In genomic region chr15:83832265-83832664, GRCm38 (mm10) we compare ENCODE assay signal across 32 mouse cellular contexts. TPM values are rescaled to one million over a fixed set of nuclear protein-coding genes. Genes with fewer than 3 reads are reported as not detected.
DNase-seq lines count a peak whose midpoint lies in the region; ATAC-seq and TF ChIP-seq lines count a peak whose summit lies in the region.
"Had no signal": no experiment of that assay in that cellular context is flagged by ENCODE, and none has a peak within 500 bp of the region (broad histone marks: within the 10 kb centered on the region; RNA-seq: fewer than 3 reads in every experiment).

No protein-coding gene starts in this region.

- TF ChIP-seq CTCF in forebrain, postnatal 0 days (IDR thresholded peaks at IDR 0.05; ENCODE audit: low read depth) = no peak

- no peak for DNase-seq in forebrain, embryonic 10.5 days (ENCODE audit: extremely low spot score, low spot score)
- DNase-seq in brain, adult 2 months (ENCODE audit: low read depth, low spot score) = peak; percentile 71
- peak; percentile 48 for DNase-seq in forebrain, embryonic 14.5 days (ENCODE audit: low spot score)
- DNase-seq in forebrain, postnatal 0 days = peak; percentile 29
- DNase-seq in left cerebral cortex, adult 8-10 months (ENCODE audit: low spot score in 2 of 2) = no peak
- DNase-seq: adrenal gland, postnatal 10 days; adrenal gland, postnatal 36 days; B cell, adult 2 months; cerebellum, adult 11-12 months; cerebellum, adult 8-10 months; cerebellum, postnatal 10 days; cerebellum, postnatal 36 days; embryo, embryonic 11 days; gastrocnemius, postnatal 25 days; heart, adult 18-20 months; heart, postnatal 10 days; heart, postnatal 36 days had no signal

- no peak overlapping the region for H3K4me3 ChIP-seq in forebrain, embryonic 13.5 days
- no peak overlapping the region for H3K4me3 ChIP-seq in forebrain, embryonic 10.5 days
- no peak overlapping the region for H3K4me3 ChIP-seq in forebrain, embryonic 14.5 days (ENCODE audit: low read depth, low read length)
- no peak overlapping the region for H3K4me3 ChIP-seq in forebrain, postnatal 0 days (ENCODE audit: low read depth, low read length)
- H3K4me3 ChIP-seq: embryonic facial prominence, embryonic 10.5 days; embryonic facial prominence, embryonic 13.5 days; erythroblast, embryonic 14.5 days; heart, embryonic 12.5 days; heart, embryonic 15.5 days; hindbrain, embryonic 10.5 days; hindbrain, embryonic 13.5 days; intestine, embryonic 15.5 days had no signal

- WGBS in forebrain, embryonic 13.5 days = 65% methylated on average over 6 of the region's 6 CpGs
- 70% methylated on average over 6 of the region's 6 CpGs for WGBS in forebrain, embryonic 10.5 days
- WGBS in forebrain, embryonic 14.5 days = 64% methylated on average over 6 of the region's 6 CpGs
- WGBS in forebrain, postnatal 0 days = 46% methylated on average over 6 of the region's 6 CpGs

- no peaks in the 10 kb centered on the region for H3K9me3 ChIP-seq in forebrain, embryonic 13.5 days (replicated peaks)
- H3K9me3 ChIP-seq in forebrain, embryonic 10.5 days = peaks cover 9% of the 10 kb centered on the region; the same call in 1 of the 2 replicates
- no peaks in the 10 kb centered on the region for H3K9me3 ChIP-seq in forebrain, embryonic 14.5 days (replicated peaks; ENCODE audit: control insufficient read depth, low read length)
- no peaks in the 10 kb centered on the region for H3K9me3 ChIP-seq in forebrain, postnatal 0 days (ENCODE audit: low read length)
- H3K9me3 ChIP-seq: embryonic facial prominence, embryonic 13.5 days; heart, embryonic 12.5 days; heart, embryonic 15.5 days; hindbrain, embryonic 10.5 days; hindbrain, embryonic 13.5 days; intestine, embryonic 15.5 days had no signal

- no peak overlapping the region for H3K9ac ChIP-seq in forebrain, embryonic 13.5 days
- no peak overlapping the region for H3K9ac ChIP-seq in forebrain, embryonic 14.5 days (ENCODE audit: low read length)
- no peak overlapping the region for H3K9ac ChIP-seq in forebrain, postnatal 0 days
- H3K9ac ChIP-seq: embryonic facial prominence, embryonic 13.5 days; heart, embryonic 12.5 days; heart, embryonic 15.5 days; hindbrain, embryonic 13.5 days; intestine, embryonic 15.5 days had no signal

- H3K4me1 ChIP-seq in forebrain, embryonic 13.5 days = peaks cover 12% of the 10 kb centered on the region
- no peaks in the 10 kb centered on the region for H3K4me1 ChIP-seq in forebrain, embryonic 10.5 days
- no peaks in the 10 kb centered on the region for H3K4me1 ChIP-seq in forebrain, embryonic 14.5 days (ENCODE audit: control insufficient read depth, insufficient read depth, low read length)
- H3K4me1 ChIP-seq in forebrain, postnatal 0 days (ENCODE audit: insufficient read depth) = peaks cover 31% of the 10 kb centered on the region
- H3K4me1 ChIP-seq: embryonic facial prominence, embryonic 10.5 days; embryonic facial prominence, embryonic 13.5 days; heart, embryonic 12.5 days; heart, embryonic 15.5 days; hindbrain, embryonic 10.5 days; intestine, embryonic 15.5 days had no signal

- H3K27ac ChIP-seq in forebrain, embryonic 13.5 days = peak overlapping the region; percentile 15
- no peak overlapping the region for H3K27ac ChIP-seq in forebrain, embryonic 10.5 days
- 0 out of 2 replicates have a peak overlapping the region, but pooled peaks have one; percentile 18 for H3K27ac ChIP-seq in forebrain, embryonic 14.5 days (ENCODE audit: low read depth, low read length)
- H3K27ac ChIP-seq in forebrain, postnatal 0 days (ENCODE audit: low read depth, low read length) = peak overlapping the region; percentile 54; the same call in 1 of the 2 replicates
- H3K27ac ChIP-seq: embryonic facial prominence, embryonic 10.5 days; embryonic facial prominence, embryonic 13.5 days; heart, embryonic 15.5 days; hindbrain, embryonic 10.5 days; hindbrain, embryonic 13.5 days; intestine, embryonic 15.5 days had no signal

- ATAC-seq in forebrain, embryonic 13.5 days = no peak
- ATAC-seq in forebrain, embryonic 14.5 days = peak; percentile 26; the same call in 1 of the 2 replicates
- peak; percentile 10; the same call in 1 of the 2 replicates for ATAC-seq in forebrain, postnatal 0 days
- ATAC-seq in megakaryocyte-erythroid progenitor cell, adult 5-6 weeks (replicated peaks; ENCODE audit: low FRiP score, low TSS enrichment, poor library complexity, severe bottlenecking) = no peak
- ATAC-seq: hindbrain, embryonic 16.5 days; intestine, embryonic 15.5 days; Patski had no signal

- no peak overlapping the region for H3K4me2 ChIP-seq in forebrain, embryonic 13.5 days
- no peak overlapping the region for H3K4me2 ChIP-seq in forebrain, embryonic 14.5 days (ENCODE audit: low read length)
- no peak overlapping the region for H3K4me2 ChIP-seq in forebrain, postnatal 0 days (ENCODE audit: low read depth)
- H3K4me2 ChIP-seq: embryonic facial prominence, embryonic 13.5 days; heart, embryonic 12.5 days; heart, embryonic 15.5 days; hindbrain, embryonic 13.5 days; intestine, embryonic 15.5 days had no signal

- peaks cover 20% of the 10 kb centered on the region for H3K36me3 ChIP-seq in forebrain, embryonic 13.5 days (ENCODE audit: poor library complexity, severe bottlenecking)
- H3K36me3 ChIP-seq in forebrain, embryonic 10.5 days (replicated peaks) = peaks cover 78% of the 10 kb centered on the region
- H3K36me3 ChIP-seq in forebrain, embryonic 14.5 days (ENCODE audit: control insufficient read depth, insufficient read depth, low read length) = peaks cover 9% of the 10 kb centered on the region; the same call in 1 of the 2 replicates
- H3K36me3 ChIP-seq in forebrain, postnatal 0 days (ENCODE audit: insufficient read depth) = peaks cover 18% of the 10 kb centered on the region
- H3K36me3 ChIP-seq: G1E; heart, embryonic 12.5 days; heart, embryonic 15.5 days; hindbrain, embryonic 10.5 days; hindbrain, embryonic 13.5 days; intestine, embryonic 15.5 days had no signal

- H3K27me3 ChIP-seq in forebrain, embryonic 13.5 days = no peaks in the 10 kb centered on the region
- no peaks in the 10 kb centered on the region for H3K27me3 ChIP-seq in forebrain, embryonic 10.5 days (ENCODE audit: poor library complexity, severe bottlenecking)
- H3K27me3 ChIP-seq in forebrain, embryonic 14.5 days (replicated peaks; ENCODE audit: control insufficient read depth, insufficient read depth, low read length) = no peaks in the 10 kb centered on the region
- H3K27me3 ChIP-seq in forebrain, postnatal 0 days (ENCODE audit: insufficient read depth, low read length) = no peaks in the 10 kb centered on the region
- H3K27me3 ChIP-seq: embryonic facial prominence, embryonic 13.5 days; heart, embryonic 12.5 days; heart, embryonic 15.5 days; hindbrain, embryonic 13.5 days; intestine, embryonic 15.5 days had no signal

RNA-seq across cellular contexts. Expression of gene Mpped1, which starts 53.0 kb away (rescaled TPM):
- 84.8 and 104 TPM in 2 replicates for polyA plus RNA-seq in forebrain, embryonic 13.5 days (2015; fragmentation: Nextera tagmentation; extraction: Ambion mirVana)
- polyA plus RNA-seq in forebrain, embryonic 10.5 days (2016; fragmentation: Nextera tagmentation; extraction: Ambion mirVana) = 33.4 and 35.9 TPM in 2 replicates
- polyA plus RNA-seq in forebrain, embryonic 14.5 days (2014; fragmentation: Nextera tagmentation; extraction: Ambion mirVana) = 194 and 262 TPM in 2 replicates
- 352 and 534 TPM in 2 replicates for total RNA-seq in forebrain, postnatal 0 days (2014; rRNA removed)
- 227 and 361 TPM in 2 replicates for polyA plus RNA-seq in forebrain, postnatal 0 days (2015; fragmentation: Nextera tagmentation; extraction: Ambion mirVana)
- not detected in 2 replicates for total RNA-seq in megakaryocyte-erythroid progenitor cell, adult 5-6 weeks (2014; fragmentation: Nextera tagmentation)
- not detected in 2 replicates for total RNA-seq in megakaryocyte-erythroid progenitor cell, adult 5-6 weeks (2017)
- 100 to 1,000 TPM; 172 to 194 (median 178) TPM for total RNA-seq in left cerebral cortex, adult 8-10 months (2022)
- total RNA-seq: adrenal gland, adult 18-20 months; adrenal gland, postnatal 36 days; G1E; gastrocnemius, adult 8-10 months; gastrocnemius, postnatal 25 days; heart, adult 18-20 months; heart, postnatal 36 days had no signal
- polyA plus RNA-seq: erythroblast, embryonic 14.5 days; G1E; Patski had no signal

Comparison
In these comparisons a context has a peak if more than half of its experiments do, and no peak if none do; other contexts are left out.
1. ATAC-seq: peak in forebrain, embryonic 14.5 days (single experiment) and forebrain, postnatal 0 days (single experiment); none in forebrain, embryonic 13.5 days (single experiment) and megakaryocyte-erythroid progenitor cell, adult 5-6 weeks (single experiment).
2. DNase-seq: peak in brain, adult 2 months (single experiment), forebrain, embryonic 14.5 days (single experiment) and forebrain, postnatal 0 days (single experiment); none in forebrain, embryonic 10.5 days (single experiment) and left cerebral cortex, adult 8-10 months (0 of 2).